Mouse (Mus musculus) duodenum, adult 2 months (tissue): ENCODE measurements around the gene Slc2a13. TPM values are rescaled to one million over a fixed set of nuclear protein-coding genes. Genes with fewer than 3 reads are reported as not detected.

Source experiments
- polyA plus RNA-seq: library from polyadenylated mRNA; depleted of rRNA; stranded (reverse); fragments of >200 nt; gene quantifications from 2 replicates; pipeline ENCODE4 v1.2.3, GENCODE M21; 2012; ENCODE audit warnings: low replicate concordance; rRNA removed

Gene Slc2a13
- 0.19 and 0.20 TPM in 2 replicates for polyA plus RNA-seq

GRCm38 (mm10) chr15:91573111-91573538, at the start of gene Slc2a13:
Gene Slc2a13, minus strand, starts transcription at chr15:91573261.

Other genes starting within 250 kb of the Slc2a13 start
- gene Lrrk2, start 99.9 kb upstream of the Slc2a13 start, polyA plus RNA-seq: 0.18 and 0.31 TPM in 2 replicates